Mouse (Mus musculus): ENCODE data around the gene Cmtm1. TPM values are rescaled to one million over a fixed set of nuclear protein-coding genes. Genes with fewer than 3 reads are reported as not detected.
"Not testable (repeated sequence)": the region's sequence is repeated elsewhere in the genome, so short reads cannot be mapped to it uniquely, and the experiment has no call there.

The Cmtm1 gene
- polyA plus RNA-seq, 1 experiment, result not detected

DNA sequence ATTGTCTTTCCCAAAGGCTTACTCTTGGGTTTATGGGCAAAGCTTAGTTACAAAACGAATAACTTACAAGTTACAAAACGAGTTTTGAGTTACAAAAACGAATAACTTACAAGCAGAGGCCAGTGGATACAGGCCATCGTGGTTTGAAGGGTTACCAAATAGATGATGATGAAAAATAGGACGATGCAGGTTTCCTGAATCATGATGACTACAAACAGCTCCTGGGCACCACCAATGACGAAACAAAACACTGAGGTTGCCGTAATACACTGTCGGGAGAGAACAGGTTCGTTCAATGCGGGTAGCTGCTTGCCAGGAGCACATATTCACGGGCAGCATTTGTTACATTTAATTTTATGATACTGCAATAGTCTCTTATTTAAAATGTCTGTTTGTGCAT is 5.0 kb downstream of the Cmtm1 start:
- Histone ChIP-seq H3K27me3 (ENCODE audit: control insufficient read depth, insufficient read depth, insufficient read length) (peaks cover 4% of the 10 kb centered on the region), H3K79me2 (ENCODE audit: control insufficient read depth, insufficient read depth) (no peaks in the 10 kb centered on the region), H3K79me3 (ENCODE audit: low read depth) (no peaks in the 10 kb centered on the region), H3ac (ENCODE audit: control insufficient read depth, insufficient read length, low read depth) (no peak overlapping the region), H3K36me3 (ENCODE audit: control insufficient read depth, insufficient read depth) (no peaks in the 10 kb centered on the region), H3K4me3 (ENCODE audit: insufficient read depth, poor library complexity, severe bottlenecking) (no peak overlapping the region)
- TF ChIP-seq MAX (IDR thresholded peaks at IDR 0.05), result no peak
- TF ChIP-seq CEBPB (IDR thresholded peaks at IDR 0.05; ENCODE audit: low read depth), result no peak
- TF ChIP-seq FOSL1 (IDR thresholded peaks at IDR 0.05; ENCODE audit: insufficient read depth, low read length, poor library complexity, severe bottlenecking), result no peak
- TF ChIP-seq USF1 (IDR thresholded peaks at IDR 0.05; ENCODE audit: low read depth), result no peak
- TF ChIP-seq MYOG (IDR thresholded peaks at IDR 0.05; ENCODE audit: control insufficient read depth, extremely low read depth, insufficient read length), result no peak
- TF ChIP-seq CTCF (IDR thresholded peaks at IDR 0.05; ENCODE audit: control insufficient read depth, insufficient read depth, insufficient read length), result no peak

DNA sequence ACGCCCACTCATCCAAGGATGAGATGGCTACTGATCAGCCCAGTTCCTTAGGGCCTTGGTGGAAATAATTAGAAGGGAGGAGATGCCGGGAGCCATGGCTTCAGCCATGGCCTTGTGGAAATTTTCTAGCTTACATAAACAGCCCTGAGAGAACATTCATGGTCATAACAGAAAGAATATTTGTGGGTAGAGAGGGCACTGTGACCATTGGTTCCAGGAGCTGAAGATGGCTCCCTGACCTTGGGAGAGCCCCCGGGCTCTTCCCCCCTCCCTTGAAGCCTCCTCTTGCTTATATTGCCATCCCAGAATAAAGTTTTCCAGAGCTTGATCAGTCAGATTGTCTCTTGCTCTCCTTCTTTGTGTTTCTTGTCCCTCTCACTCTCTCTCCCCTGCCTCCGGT is 7.4 kb downstream of the Cmtm1 start:
- H3K79me2 ChIP-seq (ENCODE audit: control insufficient read depth, insufficient read depth); H3K36me3 ChIP-seq (ENCODE audit: control insufficient read depth, insufficient read depth); H3K79me3 ChIP-seq (ENCODE audit: low read depth); H3ac ChIP-seq (ENCODE audit: control insufficient read depth, insufficient read length, low read depth); H3K27me3 ChIP-seq (ENCODE audit: control insufficient read depth, insufficient read depth, insufficient read length); H3K4me3 ChIP-seq (ENCODE audit: insufficient read depth, poor library complexity, severe bottlenecking): not testable (repeated sequence)

DNA sequence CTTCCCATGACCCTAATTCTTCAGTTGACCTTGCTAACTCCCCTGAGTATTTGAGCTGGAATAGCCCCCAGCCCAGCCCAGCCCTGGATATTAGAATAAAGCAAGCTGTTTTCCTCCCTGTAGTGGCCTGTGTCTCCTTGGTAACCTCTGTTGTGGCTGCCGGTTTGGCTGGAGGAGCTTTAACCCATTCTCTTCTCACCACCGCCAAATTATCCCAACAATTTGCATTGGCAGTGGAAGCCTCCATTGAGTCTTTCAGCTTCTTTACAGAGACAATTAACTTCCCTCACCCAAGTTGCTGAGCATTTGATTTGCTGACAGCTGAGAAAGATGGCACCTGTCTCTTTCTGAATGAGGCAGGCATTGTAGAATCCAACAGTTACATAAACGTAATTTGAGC is 8.4 kb downstream of the Cmtm1 start:
- H3K79me2 ChIP-seq (ENCODE audit: control insufficient read depth, insufficient read depth); H3K27me3 ChIP-seq (ENCODE audit: control insufficient read depth, insufficient read depth, insufficient read length); H3ac ChIP-seq (ENCODE audit: control insufficient read depth, insufficient read length, low read depth); H3K79me3 ChIP-seq (ENCODE audit: low read depth); H3K4me3 ChIP-seq (ENCODE audit: insufficient read depth, poor library complexity, severe bottlenecking); H3K36me3 ChIP-seq (ENCODE audit: control insufficient read depth, insufficient read depth): not testable (repeated sequence)

DNA sequence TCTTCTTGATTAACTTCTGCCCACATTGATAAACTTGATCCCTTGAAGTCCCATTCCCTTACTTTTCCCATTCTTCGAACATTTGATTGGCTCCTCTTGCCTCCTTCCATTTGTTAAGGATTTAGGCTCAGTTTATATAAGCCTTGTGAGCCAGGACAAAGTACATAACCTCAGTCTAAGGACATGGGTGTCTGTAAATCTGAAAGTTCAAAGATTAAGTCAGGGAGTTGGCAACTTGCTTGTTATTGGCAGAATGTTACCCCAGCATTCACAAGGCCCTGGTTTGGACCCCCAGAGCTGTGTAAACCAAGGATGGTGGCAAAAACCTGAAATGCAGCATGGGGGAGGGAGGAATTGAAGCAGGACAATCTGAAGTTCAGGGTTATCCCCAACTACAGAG is 15.5 kb downstream of the Cmtm1 start:
- no peak overlapping the region for H3K4me3 ChIP-seq (ENCODE audit: insufficient read depth, poor library complexity, severe bottlenecking)
- H3K79me2 ChIP-seq (ENCODE audit: control insufficient read depth, insufficient read depth), result no peaks in the 10 kb centered on the region
- TF ChIP-seq MYOD1 (IDR thresholded peaks at IDR 0.05; ENCODE audit: control insufficient read depth, insufficient read length, low read depth), result no peak
- H3ac ChIP-seq (ENCODE audit: control insufficient read depth, insufficient read length, low read depth), result no peak overlapping the region
- peaks cover 5% of the 10 kb centered on the region for H3K27me3 ChIP-seq (ENCODE audit: control insufficient read depth, insufficient read depth, insufficient read length)
- no peaks in the 10 kb centered on the region for H3K36me3 ChIP-seq (ENCODE audit: control insufficient read depth, insufficient read depth)
- no peaks in the 10 kb centered on the region for H3K79me3 ChIP-seq (ENCODE audit: low read depth)

DNA sequence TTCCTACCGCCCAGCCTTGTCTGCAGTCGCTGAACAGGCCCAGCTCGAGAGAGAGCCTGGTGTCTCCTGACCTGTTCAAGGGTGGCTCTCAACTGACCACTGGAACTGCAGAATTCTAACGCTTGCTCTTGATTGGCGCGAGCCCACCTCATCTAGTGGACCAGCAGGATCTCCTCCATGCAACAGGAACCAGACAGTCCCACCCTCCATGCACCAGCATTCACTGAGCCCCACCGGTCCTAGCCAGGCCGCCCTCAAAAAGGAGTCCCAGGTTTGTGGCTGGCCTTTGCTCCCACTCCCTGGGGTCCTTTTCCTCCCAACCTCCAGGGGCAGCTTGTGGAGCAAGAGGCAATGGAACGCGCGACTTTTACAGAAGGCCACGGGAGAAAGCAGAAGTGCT is 16.9 kb downstream of the Cmtm1 start, which contains the start of gene Cmtm2a:
Gene Cmtm2a (minus strand): TSS at position 101 of the 400 bp plus-strand sequence.
- not testable (repeated sequence) for H3K27me3 ChIP-seq (ENCODE audit: control insufficient read depth, insufficient read depth, insufficient read length); H3ac ChIP-seq (ENCODE audit: control insufficient read depth, insufficient read length, low read depth); H3K79me2 ChIP-seq (ENCODE audit: control insufficient read depth, insufficient read depth); H3K4me3 ChIP-seq (ENCODE audit: insufficient read depth, poor library complexity, severe bottlenecking); H3K36me3 ChIP-seq (ENCODE audit: control insufficient read depth, insufficient read depth); H3K79me3 ChIP-seq (ENCODE audit: low read depth)

DNA sequence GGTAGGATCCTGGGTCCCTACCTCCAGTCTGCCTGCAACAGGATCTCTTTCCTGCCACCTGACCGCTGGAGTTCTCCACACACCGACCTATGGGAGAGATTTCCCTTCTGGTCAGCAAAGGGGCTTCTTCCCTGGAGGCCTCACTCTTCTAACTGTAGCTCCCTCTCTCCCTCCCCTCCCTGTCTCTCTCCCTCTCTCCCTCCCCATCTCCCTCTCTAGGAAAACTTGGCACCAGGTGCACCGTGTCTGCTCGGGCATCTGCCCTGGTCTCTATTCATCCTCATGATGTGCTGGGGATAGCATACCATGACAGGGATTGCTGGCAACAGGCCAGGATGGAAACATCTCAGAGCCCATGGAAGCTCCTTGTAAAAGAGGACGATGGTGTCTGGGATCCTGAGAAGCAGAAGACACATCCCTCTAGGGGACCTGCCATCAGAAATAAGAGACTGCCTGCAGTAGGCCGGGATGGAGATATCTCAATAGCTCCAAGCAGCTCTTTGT is 41.0 kb downstream of the Cmtm1 start:
- H3K79me2 ChIP-seq (ENCODE audit: control insufficient read depth, insufficient read depth), result no peaks in the 10 kb centered on the region
- no peak overlapping the region for H3K4me3 ChIP-seq (ENCODE audit: insufficient read depth, poor library complexity, severe bottlenecking)
- no peaks in the 10 kb centered on the region for H3K27me3 ChIP-seq (ENCODE audit: control insufficient read depth, insufficient read depth, insufficient read length)
- no peaks in the 10 kb centered on the region for H3K36me3 ChIP-seq (ENCODE audit: control insufficient read depth, insufficient read depth)
- no peak for TF ChIP-seq USF1 (IDR thresholded peaks at IDR 0.05; ENCODE audit: low read depth)
- no peaks in the 10 kb centered on the region for H3K79me3 ChIP-seq (ENCODE audit: low read depth)
- H3ac ChIP-seq (ENCODE audit: control insufficient read depth, insufficient read length, low read depth), result no peak overlapping the region

DNA sequence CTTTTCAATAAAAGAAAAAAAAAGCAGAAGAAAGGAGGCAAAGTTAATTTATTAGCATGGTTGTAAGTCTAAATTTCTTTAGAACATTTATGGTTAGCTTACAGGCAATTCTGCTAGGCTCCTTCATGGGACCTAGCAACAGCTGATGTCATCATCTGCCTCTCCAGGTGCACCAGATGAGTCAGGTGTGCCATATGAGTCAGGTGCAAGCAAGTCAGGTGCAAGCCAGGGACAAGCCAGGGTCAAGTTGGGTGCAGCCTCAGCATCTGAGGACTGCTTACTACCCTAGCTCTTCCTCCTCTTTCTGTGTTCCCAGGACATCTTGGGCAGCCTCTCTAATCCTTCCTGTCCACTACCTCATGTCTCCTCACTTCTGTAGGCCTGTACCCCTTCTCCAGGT is 41.6 kb downstream of the Cmtm1 start:
- H3K27me3 ChIP-seq (ENCODE audit: control insufficient read depth, insufficient read depth, insufficient read length), result no peaks in the 10 kb centered on the region
- no peaks in the 10 kb centered on the region for H3K79me3 ChIP-seq (ENCODE audit: low read depth)
- no peak overlapping the region for H3K4me3 ChIP-seq (ENCODE audit: insufficient read depth, poor library complexity, severe bottlenecking)
- TF ChIP-seq FOSL1 (IDR thresholded peaks at IDR 0.05; ENCODE audit: insufficient read depth, low read length, poor library complexity, severe bottlenecking) (no peak), USF1 (IDR thresholded peaks at IDR 0.05; ENCODE audit: low read depth) (no peak), CTCF (IDR thresholded peaks at IDR 0.05; ENCODE audit: control insufficient read depth, insufficient read depth, insufficient read length) (no peak), MYOD1 (IDR thresholded peaks at IDR 0.05; ENCODE audit: control insufficient read depth, insufficient read length, low read depth) (no peak), CEBPB (IDR thresholded peaks at IDR 0.05; ENCODE audit: low read depth) (no peak), MYOG (IDR thresholded peaks at IDR 0.05; ENCODE audit: control insufficient read depth, extremely low read depth, insufficient read length) (no peak), MAX (IDR thresholded peaks at IDR 0.05) (no peak)
- no peaks in the 10 kb centered on the region for H3K79me2 ChIP-seq (ENCODE audit: control insufficient read depth, insufficient read depth)
- H3ac ChIP-seq (ENCODE audit: control insufficient read depth, insufficient read length, low read depth), result no peak overlapping the region
- peaks cover 3% of the 10 kb centered on the region for H3K36me3 ChIP-seq (ENCODE audit: control insufficient read depth, insufficient read depth)

DNA sequence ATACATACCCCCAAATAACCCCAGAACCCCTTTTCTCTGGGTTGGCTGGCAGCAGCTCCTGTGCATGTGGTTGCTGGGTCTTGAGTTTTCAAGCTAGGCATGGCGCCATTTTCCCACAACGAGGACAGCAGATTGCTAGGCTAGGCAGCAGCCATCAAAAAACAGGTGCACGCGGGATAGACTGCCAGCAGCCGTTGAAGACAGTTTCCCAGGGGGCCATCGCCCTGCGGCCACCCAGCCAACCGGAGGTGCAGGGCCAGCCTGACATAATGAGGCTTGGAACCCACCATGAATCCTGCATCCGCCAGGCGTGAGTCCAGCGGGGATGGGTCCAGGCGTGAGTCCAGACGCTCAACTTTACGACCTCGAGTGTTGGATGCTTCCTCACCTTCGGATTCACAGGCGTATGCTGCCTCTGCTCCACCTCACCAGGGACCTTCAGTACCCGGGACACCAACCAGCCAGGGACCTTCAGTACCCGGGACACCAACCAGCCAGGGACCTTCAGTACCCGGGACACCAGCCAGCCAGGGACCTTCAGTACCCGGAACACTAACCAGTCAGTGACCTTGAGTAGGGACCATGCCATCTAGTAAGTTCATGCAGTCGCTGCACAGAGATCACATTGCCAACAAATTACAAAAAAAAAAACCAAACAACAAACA is 45.5 kb downstream of the Cmtm1 start:
- H3ac ChIP-seq (ENCODE audit: control insufficient read depth, insufficient read length, low read depth); H3K4me3 ChIP-seq (ENCODE audit: insufficient read depth, poor library complexity, severe bottlenecking); H3K79me2 ChIP-seq (ENCODE audit: control insufficient read depth, insufficient read depth); H3K36me3 ChIP-seq (ENCODE audit: control insufficient read depth, insufficient read depth); H3K27me3 ChIP-seq (ENCODE audit: control insufficient read depth, insufficient read depth, insufficient read length); H3K79me3 ChIP-seq (ENCODE audit: low read depth): not testable (repeated sequence)

DNA sequence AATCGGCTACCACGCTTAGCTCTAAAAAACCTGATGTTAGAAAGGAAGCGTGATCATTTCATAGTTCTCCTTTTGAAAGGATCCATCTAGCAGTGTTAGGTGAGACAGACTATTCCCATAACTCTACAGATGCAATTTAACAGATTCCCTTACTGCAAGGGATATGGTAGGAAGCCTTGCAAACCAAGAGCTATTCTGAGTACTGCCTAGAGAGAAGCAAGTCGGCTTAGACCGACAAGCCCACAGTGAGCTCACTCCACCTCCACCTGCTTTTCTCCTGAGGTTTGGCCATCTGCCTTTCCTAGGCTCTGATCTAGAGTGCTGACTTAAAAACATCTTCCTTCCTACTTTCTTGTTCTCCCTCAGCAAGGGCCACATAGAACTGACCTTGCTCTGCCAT is 48.1 kb downstream of the Cmtm1 start:
- not testable (repeated sequence) for H3K4me3 ChIP-seq (ENCODE audit: insufficient read depth, poor library complexity, severe bottlenecking); H3K27me3 ChIP-seq (ENCODE audit: control insufficient read depth, insufficient read depth, insufficient read length); H3K79me3 ChIP-seq (ENCODE audit: low read depth); H3K79me2 ChIP-seq (ENCODE audit: control insufficient read depth, insufficient read depth); H3ac ChIP-seq (ENCODE audit: control insufficient read depth, insufficient read length, low read depth)
- peaks cover 26% of the 10 kb centered on the region for H3K36me3 ChIP-seq (ENCODE audit: control insufficient read depth, insufficient read depth)

Measured in C2C12 (cell line).